Mouse (Mus musculus) hematopoietic stem cell, adult 5-6 weeks (primary cell): ENCODE results near the gene Sppl3. TPM values are rescaled to one million over a fixed set of nuclear protein-coding genes. Genes with fewer than 3 reads are reported as not detected.

Source experiments
- ATAC-seq, 2 experiments: fragments of 125-278 bp in 1 of 2; replicated peaks in 1 of 2; 2 replicates each; pipeline ENCODE4 v1.8.0; 2016 to 2017; ENCODE audit warnings: inconsistent platforms in 2 of 2, mild to moderate bottlenecking in 2 of 2, moderate number of reproducible peaks in 2 of 2, low read depth in 1 of 2, moderate TSS enrichment in 1 of 2; ENCODE audit not compliant: low FRiP score in 2 of 2, poor library complexity in 2 of 2, severe bottlenecking in 2 of 2, insufficient read depth in 1 of 2, low TSS enrichment in 1 of 2
- total RNA-seq: library from RNA; stranded (forward); fragments of 172-1452, 232-1000 nt; gene quantifications from 2 replicates; pipeline ENCODE4 v1.2.3, GENCODE M21; 2017

Gene Sppl3
- total RNA-seq, 1 experiment from 2014 or later: 25.6 TPM

DNA sequence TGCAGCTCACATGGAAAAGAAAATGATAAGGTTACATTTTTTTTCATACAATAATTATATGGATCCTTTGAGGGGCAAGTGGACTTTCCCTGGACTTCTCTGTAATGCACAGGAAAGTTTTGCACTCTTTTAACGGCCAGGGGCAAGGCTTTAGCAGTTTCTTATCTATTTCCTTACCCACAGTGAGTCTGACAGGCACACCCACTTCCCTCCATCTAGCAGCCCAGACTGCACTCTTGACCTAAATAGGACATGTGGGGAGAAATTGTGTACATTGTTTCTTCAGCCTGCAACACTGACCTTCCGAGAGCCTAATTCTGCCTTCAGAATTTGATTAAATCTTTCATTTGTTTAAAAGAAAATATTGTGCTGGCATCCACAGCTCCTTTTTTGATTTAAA, 7.3 kb downstream of the Sppl3 start:
- 0 out of 4 replicates have a peak, but pooled peaks have one; percentile 27 to 32 for ATAC-seq

DNA sequence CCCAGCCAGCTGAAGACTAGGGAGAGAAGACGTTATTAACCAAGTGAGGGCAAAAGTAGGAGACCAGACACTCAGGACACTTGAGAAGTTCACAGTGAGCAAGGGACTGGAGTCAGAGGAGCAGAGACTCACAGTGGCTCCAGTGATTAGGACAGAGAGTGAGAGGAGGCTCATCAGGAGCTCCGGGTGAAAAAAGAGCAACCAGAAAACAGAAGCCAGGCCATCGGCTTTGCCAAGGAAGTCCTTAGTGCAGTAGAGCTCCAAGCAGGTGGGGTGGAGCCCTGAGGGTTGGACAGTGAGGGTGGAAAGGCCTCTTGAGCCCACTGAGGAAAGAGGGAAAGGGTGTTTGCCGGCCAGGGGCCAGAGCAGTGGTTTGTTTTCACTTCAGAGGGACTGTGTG, 7.9 kb downstream of the Sppl3 start:
- no peak for ATAC-seq

DNA sequence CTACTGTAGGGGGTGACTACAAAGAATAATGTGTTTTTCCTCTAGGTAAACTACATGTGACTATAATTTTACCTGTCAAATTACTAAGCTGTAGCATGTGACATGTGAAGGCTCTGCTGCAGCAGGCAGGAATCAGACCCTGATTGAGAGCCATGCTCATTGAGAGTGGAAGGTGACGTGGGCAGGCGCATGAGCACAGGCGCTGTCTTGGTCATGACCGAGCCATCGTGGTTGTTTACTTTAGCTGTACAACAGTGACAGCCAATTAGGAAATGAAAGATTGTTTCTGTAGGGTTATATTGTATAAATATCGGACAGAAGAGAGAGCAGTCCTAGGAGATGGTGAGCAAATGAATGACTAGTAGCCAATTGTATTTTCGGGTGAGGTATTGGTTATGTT, 11.1 kb downstream of the Sppl3 start:
- no peak for ATAC-seq

DNA sequence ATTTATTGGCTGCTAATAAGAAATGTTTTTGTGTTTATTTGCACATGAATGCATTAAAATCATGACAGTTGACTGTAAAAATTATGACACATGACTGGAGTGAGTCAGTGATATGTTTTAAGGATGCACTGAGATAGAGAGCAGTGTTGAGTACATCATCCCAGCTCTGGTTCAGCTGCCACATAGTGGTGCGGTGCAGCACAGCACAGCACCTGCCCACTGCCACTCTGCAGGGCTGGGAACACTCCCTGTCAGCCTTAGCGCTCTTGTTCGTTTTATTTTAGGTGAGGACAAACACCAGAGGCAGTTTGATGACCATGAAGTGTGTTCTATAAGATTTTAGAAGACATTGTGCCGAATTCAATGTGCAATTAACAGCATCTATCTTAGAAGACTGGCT, 15.2 kb downstream of the Sppl3 start:
- no peak for ATAC-seq

DNA sequence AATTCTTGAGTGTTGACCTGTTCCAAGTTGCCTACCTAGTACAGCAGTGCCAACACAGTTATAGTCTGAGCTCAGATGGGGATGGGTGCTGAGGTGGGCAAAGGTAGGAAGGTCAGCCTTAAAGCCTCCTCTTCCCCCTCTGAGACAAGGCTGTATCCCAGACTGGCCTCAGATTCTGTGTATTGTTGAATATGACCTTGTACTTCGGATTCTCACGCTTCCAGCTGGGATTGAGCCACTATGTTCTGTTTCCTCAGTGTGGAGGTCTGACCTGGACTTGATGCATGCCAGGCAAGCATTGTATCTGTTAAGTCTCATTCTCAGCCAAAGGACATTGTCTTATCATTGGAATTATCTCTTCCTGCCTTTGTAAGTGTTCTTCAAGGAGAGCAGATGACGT, 16.2 kb downstream of the Sppl3 start:
- ATAC-seq: no peak

DNA sequence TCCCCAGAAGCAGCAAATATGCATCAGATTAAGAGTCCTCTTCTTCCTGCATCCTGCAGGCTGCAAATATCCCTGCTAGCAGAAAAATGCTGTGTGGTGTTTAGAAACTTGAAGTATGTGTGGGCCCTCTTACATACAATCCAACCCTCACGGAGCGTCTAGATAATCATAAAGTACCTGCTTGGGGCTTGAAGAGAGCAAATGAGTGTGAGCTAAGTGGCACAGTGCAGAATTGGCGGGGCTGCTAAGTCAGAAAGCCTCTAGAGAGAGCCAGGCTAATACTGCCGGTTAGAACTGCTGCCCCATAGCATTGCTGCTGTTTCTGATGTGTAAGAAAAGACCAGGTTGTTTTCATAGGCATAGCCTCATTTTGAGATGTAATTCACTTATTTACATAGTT, 18.0 kb downstream of the Sppl3 start:
- ATAC-seq: no peak

DNA sequence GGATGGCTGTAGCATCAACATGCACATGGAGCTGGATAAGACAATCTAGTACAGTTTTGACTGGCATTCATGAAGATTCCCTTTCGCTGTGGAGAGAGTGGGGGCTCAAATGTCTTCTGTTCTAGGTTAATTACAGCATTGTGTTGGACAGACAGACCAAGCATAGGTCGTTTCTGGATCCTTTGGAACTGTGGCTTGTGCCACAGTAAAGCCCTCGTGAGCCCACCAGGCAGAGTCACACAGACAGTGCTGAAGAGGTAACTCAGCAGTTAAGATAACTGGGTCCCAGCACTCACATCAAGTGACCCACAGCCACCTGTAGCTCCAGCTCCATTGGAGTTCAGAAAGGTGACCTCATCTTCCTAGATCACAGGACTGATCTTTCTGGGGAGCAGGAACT, 18.6 kb downstream of the Sppl3 start:
- ATAC-seq: no peak

DNA sequence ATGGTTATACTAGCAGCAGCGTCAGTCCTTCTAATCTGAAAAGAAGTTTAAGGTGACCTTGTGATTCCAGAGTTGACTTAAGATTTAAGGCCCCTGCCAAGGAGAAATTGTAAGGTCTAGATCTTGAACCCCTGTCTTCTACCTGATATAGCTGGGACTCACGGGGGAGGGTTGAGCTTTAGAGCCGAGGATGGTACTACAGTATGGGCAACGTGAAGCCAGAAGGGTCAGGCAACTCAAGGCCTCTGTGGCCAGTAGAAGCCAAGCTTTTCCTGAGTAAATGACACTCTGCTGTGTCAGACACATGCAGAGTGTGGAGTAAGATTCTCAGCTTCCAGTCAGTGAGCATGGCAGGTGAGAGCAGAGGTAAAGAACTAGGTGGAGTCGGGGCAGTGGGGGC, 20.6 kb downstream of the Sppl3 start:
- no peak for ATAC-seq

DNA sequence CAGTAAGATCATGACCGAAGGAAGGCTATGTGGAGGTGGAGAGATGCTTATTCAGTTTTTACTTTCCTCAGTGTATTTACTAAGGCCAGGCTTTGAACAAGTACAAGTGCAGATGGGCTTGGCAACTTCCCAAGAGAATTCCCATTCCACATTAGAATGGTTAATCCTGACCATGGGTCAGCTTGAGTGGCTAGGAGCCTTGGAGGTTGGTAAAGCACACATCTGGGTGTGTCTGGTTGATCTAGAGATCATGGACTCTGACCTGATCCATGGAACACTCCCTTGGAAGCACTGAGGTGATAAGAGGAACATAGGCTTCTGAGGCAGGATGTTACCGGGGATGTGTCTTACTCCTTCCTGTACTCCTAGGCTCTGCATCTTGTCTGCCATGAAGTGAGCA, 21.7 kb downstream of the Sppl3 start:
- ATAC-seq: no peak

DNA sequence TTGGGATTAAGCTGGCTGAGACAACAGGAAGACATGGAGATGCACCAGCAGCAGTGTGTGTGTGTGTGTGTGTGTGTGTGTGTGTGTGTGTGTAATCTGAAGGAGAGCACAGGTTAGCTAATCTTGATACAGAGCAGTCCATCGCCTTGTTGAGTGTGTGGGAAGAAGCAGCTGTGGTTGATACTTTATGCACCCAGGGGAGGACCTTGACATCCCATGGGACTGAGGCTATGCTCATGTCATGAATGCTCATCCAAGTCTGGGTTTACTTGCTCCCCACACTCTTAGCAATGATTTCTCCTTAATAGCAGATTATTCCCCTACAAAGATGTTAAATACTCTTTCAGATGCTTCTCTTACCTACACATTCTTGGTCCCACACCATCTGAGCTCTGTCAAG, 24.3 kb downstream of the Sppl3 start:
- ATAC-seq: no peak

DNA sequence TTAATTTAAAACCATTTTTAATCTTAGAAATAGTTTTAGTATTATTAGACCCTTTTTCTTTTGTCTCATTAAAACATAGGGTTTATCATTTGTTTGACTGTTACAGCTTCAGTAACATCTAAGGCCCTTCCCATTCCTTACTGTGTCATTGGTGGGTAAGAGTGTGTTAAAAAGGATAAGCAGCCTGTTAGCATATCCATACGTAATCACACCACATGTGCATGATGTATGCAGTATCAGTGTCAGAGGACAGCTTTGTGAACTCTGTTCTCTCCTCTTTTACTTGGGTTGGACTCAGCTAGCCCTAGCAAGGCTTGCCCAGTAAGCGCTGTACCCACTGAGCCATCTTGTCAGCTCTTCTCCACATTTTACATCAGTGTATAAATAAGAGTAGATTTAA, 26.2 kb downstream of the Sppl3 start:
- ATAC-seq: no peak

DNA sequence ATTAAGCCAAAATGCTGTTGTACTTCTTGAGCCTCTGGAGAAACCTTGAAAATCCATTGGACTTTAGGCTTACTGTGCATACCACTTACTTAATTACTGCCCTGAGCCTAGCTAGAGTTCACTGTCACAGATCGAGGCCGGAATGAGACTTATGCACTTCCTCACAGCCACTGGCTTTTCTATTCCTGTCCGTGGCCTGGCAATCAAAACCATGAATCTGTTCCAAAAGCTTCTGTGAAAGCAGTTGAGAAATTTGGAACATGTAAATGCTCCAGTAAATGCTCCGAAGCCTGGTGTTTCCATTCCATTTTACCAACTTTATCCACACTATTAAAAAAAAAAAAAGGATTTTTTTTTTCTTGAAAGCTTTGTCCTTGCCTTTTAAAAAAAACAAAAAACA, 29.8 kb downstream of the Sppl3 start:
- no peak for ATAC-seq

DNA sequence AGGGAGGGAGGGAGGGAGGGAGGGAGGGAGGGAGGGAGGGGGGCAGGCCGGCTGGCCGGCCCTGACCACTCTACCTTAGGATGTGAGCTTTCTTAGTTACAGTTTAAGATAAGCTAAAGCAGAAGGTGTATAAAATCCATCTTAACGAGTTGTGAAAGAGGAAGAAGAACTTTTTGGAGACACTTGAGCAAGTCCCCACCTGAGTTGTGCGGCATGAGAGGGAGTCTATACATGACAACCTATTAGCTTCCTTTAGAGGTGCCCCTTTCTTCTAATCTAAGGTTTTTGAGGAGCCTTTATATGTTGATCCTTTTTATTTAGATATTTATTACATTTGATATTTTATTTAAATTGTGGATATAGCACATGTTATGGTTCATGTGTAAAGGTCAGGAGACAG, 32.7 kb downstream of the Sppl3 start:
- ATAC-seq: no peak

DNA sequence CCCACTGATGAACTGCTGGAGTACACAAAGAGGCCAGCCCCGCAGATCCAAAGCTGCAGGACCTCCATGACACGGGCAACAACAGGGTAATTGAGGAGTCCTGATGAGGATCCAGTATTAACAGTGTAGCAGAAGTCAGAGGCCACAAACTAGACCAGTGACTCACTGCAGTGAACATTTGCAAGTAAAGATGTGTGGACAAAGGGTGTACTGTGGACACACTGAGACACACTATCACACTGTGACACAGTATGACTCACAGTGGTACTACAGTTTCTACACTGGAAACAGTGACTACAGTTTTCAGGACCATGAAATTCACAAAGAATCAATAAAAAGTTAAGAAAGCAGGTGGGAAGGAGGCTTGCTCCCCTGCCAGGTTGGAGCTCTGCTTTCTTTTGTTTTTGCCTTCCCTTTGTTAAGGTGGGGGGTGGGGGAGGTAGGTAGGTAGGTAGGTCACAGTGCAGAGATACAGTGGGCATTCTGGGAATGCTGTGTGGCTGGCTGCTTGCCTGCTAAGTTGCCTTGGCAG, 34.3 kb downstream of the Sppl3 start:
- no peak for ATAC-seq

DNA sequence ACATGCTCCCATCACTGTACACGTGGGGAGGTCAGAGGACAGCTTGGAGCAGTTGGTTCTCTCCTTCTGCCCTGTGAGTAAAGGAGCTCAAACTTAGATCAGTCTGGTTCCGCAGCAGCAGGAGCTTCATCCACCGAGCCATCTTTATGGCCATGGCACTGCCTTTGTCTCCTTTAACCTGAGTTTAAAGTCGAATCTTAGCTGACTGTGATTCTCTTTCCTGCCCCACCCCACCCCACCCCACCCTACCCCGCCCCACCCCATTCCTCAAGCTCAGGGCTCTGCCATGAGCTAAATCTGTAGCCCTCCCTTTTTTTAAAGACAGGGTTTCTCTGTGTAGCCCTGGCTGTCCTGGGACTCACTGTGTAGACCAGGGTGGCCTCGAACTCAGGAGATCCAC, 38.8 kb downstream of the Sppl3 start:
- ATAC-seq: no peak

DNA sequence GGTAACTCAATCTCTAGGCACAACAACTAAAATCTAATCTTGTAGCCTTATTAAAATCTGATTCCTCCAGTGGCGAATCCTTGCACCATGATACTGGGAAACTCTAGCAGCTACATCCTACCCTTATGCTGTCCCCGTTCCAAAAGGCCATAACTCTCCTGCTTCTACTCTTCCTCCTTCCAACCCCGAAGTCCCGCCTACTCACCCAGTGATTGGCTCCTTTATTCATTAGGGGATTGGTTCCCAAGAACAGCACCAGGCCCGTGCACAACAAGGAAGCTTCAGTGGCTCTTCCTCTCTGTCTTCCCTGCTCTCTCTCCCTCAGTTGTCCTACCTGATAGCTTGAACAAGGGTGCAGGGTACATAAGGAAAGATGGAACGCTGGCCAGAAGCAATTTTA, 39.8 kb downstream of the Sppl3 start:
- no peak for ATAC-seq

DNA sequence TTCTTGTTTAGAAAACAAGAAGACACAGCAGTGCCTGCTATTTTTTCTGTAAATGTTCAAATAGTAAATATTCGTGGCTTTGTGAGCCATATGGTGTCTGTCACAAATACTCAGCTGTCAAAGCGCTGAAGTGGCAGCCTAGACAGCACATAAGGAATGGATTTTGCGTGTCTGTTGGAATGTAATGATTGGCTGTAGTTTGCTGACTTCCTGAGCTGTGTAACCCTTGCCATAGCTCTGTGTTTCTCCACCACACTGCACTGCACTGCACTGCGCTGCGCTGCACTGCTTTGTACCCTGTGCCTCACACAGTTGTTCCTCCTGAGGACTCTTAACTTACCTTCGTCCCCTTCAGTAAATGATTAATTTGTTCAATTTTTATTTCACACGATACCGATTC, 41.6 kb downstream of the Sppl3 start:
- no peak for ATAC-seq

DNA sequence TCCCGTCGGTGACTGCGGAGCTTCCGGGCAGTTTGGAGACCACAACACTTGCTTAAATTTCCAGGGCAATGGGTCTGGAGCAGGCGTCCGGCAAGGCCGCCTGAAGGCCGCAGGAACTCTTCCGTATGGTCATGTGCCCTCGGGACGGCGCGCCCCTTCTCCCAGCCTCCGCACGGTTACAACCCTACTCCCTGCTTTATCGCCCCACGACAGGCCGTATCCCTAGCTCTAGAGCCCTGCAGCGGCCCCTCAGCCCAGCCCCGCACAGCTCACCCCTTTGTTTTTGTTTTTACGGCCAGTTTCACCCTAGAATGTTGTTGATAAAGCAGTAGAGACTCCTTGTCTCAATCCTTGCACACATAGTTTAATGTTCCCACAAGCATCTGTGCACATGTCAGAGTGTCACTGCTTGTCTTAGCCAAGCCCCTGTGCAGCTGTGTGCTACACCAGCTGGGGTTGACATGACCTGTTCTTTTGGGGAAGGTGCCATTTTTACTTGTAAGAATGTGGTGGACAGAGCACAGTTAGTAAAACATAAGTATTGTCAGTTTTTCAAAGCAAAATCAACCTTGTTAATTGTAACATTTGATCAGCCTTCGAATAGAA, 43.0 kb downstream of the Sppl3 start:
- 0 out of 4 replicates have a peak, but pooled peaks of 1 of the 2 experiments have one; percentile 9 for ATAC-seq

DNA sequence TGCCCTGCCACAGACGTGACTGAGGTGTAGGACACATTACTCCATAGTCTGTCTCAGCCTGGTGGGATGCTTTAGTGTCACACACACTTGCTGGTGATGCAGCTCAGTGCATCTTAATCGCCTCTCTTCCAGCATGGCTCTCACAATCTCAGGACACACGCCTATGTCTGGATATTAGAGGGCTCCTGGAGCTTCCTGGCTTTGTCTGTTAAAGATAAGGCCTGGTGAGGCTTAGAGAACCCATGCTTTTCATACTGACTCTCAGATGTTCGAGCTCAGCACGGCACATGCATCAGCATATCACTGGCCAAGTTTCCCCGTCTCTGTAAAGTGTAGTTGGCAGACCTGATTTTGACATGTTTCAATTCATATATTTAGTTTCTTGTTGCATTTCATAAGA, 44.5 kb downstream of the Sppl3 start:
- no peak for ATAC-seq
